Mouse (Mus musculus): Measurements from ENCODE around the gene Elovl7.

The Elovl7 gene

GRCm38 (mm10) chr13:108303841-108304240 lies 89.6 kb downstream of the Elovl7 start:
- DNase-seq = no peak

- DNase-seq = no peak
These were observed 90.5 kb downstream of the Elovl7 start for GRCm38 (mm10) chr13:108304680-108305079.

- DNase-seq = peak; percentile 97
These were observed 101.7 kb downstream of the Elovl7 start, which contains the start of gene Depdc1b for GRCm38 (mm10) chr13:108315702-108316486. Gene Depdc1b (plus strand): TSS chr13:108316332.

- DNase-seq = peak; percentile 48
These were observed 102.3 kb downstream of the Elovl7 start for GRCm38 (mm10) chr13:108316487-108316903.

- no peak for DNase-seq
These were observed 103.2 kb downstream of the Elovl7 start for GRCm38 (mm10) chr13:108317414-108317813.

GRCm38 (mm10) chr13:108319028-108319427 lies 104.8 kb downstream of the Elovl7 start:
- DNase-seq = no peak

GRCm38 (mm10) chr13:108320216-108320615 lies 106.0 kb downstream of the Elovl7 start:
- DNase-seq = no peak

- DNase-seq = no peak
These were observed 108.3 kb downstream of the Elovl7 start for GRCm38 (mm10) chr13:108322466-108322865.

- DNase-seq = no peak
These were observed 109.1 kb downstream of the Elovl7 start for GRCm38 (mm10) chr13:108323317-108323716.

GRCm38 (mm10) chr13:108323866-108324829 lies 109.9 kb downstream of the Elovl7 start:
- no peak for DNase-seq

GRCm38 (mm10) chr13:108325871-108326270 lies 111.7 kb downstream of the Elovl7 start:
- no peak for DNase-seq

GRCm38 (mm10) chr13:108326351-108326750 lies 112.1 kb downstream of the Elovl7 start:
- DNase-seq = no peak

GRCm38 (mm10) chr13:108327047-108327446 lies 112.8 kb downstream of the Elovl7 start:
- DNase-seq = no peak

- no peak for DNase-seq
These were observed 114.4 kb downstream of the Elovl7 start for GRCm38 (mm10) chr13:108328406-108329180.

- no peak for DNase-seq
These were observed 115.5 kb downstream of the Elovl7 start for GRCm38 (mm10) chr13:108329693-108330092.

Measured in thymus, postnatal 25 days (tissue).